Mouse (Mus musculus): ENCODE data around the gene Plppr3.

DNA sequence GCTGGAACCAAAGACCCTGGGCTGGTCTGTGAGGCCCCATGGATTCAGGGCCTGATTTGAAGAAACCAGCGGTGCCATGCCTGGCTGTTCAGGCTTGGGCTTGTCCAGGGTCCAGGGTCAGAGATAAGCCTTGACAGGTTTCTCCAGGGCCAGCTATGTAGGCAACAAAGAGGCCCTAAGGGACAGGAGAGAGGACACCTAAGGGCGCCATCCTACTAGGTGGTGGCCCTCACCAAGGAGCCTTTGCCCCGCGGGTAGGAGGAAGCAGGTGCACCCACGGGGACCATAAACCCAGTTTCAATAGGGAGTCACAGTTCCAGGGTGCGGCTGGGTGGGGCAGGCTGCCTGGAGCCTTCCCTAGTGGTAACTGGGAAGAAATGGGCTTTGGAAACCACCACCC lies 51.4 kb downstream of the Plppr3 start:
- TF ChIP-seq BHLHE40 (IDR thresholded peaks at IDR 0.05; ENCODE audit: borderline replicate concordance, low read depth, low read length), result no peak
- no peak for TF ChIP-seq CHD2 (IDR thresholded peaks at IDR 0.05; ENCODE audit: low read length)
- no peak for TF ChIP-seq SMC3 (IDR thresholded peaks at IDR 0.05; ENCODE audit: low read depth, low read length)
- TF ChIP-seq TCF12 (IDR thresholded peaks at IDR 0.05; ENCODE audit: low read depth, low read length), result no peak
- no peak for TF ChIP-seq TBP (IDR thresholded peaks at IDR 0.05; ENCODE audit: low read depth, low read length)
- TF ChIP-seq GATA1 (IDR thresholded peaks at IDR 0.05; ENCODE audit: low read depth, low read length), result no peak
- no peak for TF ChIP-seq JUND (IDR thresholded peaks at IDR 0.05; ENCODE audit: low read depth, low read length)
- TF ChIP-seq USF1 (IDR thresholded peaks at IDR 0.05; ENCODE audit: low read depth, low read length), result no peak

All from MEL (cell line).